Mouse (Mus musculus): ENCODE data around the gene Spag6. TPM values are rescaled to one million over a fixed set of nuclear protein-coding genes. Genes with fewer than 3 reads are reported as not detected.

Gene Spag6
- total RNA-seq, 2 experiments from 2014 or later, result not detected

- ATAC-seq (replicated peaks; ENCODE audit: poor library complexity), result peak; percentile 95
These were observed 30.6 kb downstream of the Spag6 start for GRCm38 (mm10) chr2:18724462-18724861.

- no peak for ATAC-seq (replicated peaks; ENCODE audit: poor library complexity)
These were observed 32.0 kb downstream of the Spag6 start for GRCm38 (mm10) chr2:18725880-18726279.

GRCm38 (mm10) chr2:18731718-18732117 lies 37.9 kb downstream of the Spag6 start:
- no peak for ATAC-seq (replicated peaks; ENCODE audit: poor library complexity)

GRCm38 (mm10) chr2:18734394-18735127 lies 40.7 kb downstream of the Spag6 start:
- ATAC-seq (replicated peaks; ENCODE audit: poor library complexity), result peak; percentile 86

GRCm38 (mm10) chr2:18737040-18737439 lies 43.2 kb downstream of the Spag6 start:
- ATAC-seq (replicated peaks; ENCODE audit: poor library complexity), result no peak

DNA sequence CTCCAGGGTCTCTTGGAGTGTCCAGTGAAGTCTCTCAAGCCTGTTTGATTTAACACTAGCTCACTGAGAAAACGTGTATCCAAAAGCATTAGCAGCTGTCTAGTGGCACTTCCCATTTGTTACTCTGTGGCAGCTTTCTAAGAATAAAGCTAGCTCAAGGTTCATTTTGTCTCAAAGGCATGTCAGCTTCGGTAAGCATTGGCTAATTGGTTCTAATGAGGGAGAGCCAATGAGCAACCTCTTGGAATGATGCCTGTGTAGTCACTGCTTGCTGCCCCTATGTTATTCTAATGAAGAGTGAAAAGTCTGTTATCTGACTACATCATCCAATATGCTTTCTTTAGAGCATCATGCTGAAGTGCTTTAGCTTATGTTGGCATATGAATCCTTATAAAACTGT lies 45.4 kb downstream of the Spag6 start:
- ATAC-seq (replicated peaks; ENCODE audit: poor library complexity), result no peak

- ATAC-seq (replicated peaks; ENCODE audit: poor library complexity), result peak; percentile 75
These were observed 62.3 kb downstream of the Spag6 start for GRCm38 (mm10) chr2:18756144-18756543.

- ATAC-seq (replicated peaks; ENCODE audit: poor library complexity), result no peak
These were observed 71.0 kb downstream of the Spag6 start for GRCm38 (mm10) chr2:18764846-18765245.

DNA sequence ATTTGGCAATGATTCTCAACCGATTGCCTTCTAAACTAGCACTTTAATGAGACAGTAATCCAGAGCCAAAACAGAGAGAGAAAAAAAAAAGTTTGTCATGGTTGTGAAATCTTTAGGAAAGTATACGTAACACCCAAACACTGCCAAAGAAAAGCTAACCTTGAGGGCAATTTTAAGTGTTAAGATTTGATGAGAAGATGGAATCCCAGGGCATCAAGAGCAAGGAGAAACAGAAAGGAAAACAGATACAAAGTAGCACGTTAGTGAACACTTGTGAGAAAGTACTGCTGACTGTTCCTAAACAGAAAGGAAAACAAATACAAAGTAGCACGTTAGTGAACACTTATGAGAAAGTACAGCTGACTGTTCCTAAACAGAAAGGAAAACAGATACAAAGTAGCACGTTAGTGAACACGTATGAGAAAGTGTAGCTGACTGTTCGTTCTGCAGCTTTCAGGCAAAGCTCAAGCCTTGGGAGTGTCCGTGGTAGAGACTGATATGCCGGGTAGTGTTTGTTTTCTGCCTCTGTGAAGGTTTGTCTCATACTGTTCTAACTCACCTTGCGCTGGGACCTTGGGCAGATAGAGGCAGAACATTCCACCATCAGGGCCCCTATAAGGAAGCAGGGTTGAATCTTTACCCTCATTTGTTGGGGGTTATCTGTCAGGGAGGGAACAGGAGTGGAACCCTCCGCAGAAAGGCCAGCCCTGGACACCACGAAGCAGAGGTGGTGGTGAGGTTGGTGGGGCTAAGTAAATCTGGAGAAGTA lies 71.8 kb downstream of the Spag6 start:
- ATAC-seq (replicated peaks; ENCODE audit: poor library complexity), result peak; percentile 35

DNA sequence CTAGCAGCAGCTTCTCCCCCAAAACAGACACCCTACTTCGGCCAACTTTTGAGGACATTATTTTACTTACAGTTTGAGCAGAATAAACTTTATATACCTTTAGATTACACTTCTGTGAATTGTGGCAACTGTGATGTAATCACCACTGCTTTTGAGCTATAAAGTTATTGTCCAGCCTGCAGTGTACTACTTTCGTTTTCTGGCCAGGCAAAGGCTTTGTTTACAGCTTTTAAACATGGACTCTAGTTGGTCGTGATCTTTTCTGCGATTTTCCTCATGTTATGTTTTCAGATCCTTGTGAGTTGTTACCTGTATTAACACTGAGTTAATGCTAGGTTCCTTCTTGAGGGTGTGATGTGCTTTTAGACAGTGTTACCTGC lies 72.6 kb downstream of the Spag6 start:
- peak; percentile 7 for ATAC-seq (replicated peaks; ENCODE audit: poor library complexity)

GRCm38 (mm10) chr2:18766821-18767541 lies 73.1 kb downstream of the Spag6 start:
- peak; percentile 73 for ATAC-seq (replicated peaks; ENCODE audit: poor library complexity)

DNA sequence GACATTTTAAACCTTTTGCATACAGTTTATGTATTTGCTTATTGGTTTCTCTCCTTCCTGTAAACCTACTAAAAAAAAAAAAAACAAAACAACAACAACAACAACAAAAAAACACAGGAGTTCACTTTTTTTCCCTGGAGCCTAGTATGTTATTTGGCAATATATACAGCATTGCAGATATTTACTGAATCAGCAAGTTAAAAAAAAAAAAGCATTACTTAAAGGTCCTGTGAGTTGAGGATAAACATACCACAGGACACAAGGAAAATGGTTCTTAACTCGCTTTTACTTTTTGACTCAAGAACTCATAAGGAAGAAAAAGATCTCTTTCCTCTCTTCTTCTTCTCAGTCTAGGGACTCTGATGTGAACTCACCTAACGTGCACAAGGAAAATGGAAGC lies 74.6 kb downstream of the Spag6 start:
- ATAC-seq (replicated peaks; ENCODE audit: poor library complexity), result no peak

- peak; percentile 66 for ATAC-seq (replicated peaks; ENCODE audit: poor library complexity)
These were observed 78.6 kb downstream of the Spag6 start for GRCm38 (mm10) chr2:18772413-18772812.

DNA sequence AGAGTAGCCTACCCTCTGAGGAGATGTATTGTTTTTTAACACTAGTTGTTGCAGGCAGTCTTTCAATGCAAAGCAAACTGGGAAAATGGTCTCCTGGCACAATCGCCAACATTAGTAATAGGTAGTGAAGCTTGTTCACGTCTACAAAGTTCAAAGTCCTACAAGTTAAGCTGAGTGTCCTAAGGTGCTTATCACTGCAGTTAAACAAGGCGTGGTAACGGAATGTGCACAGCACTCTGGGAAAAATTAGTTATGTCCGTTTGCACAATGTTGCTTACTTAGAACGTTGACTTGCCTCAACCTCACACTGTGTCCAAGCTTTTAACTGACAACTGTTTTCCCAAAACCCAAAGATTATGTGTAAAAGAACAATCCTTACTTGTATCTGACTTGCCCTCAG lies 80.5 kb downstream of the Spag6 start:
- ATAC-seq (replicated peaks; ENCODE audit: poor library complexity), result no peak

- ATAC-seq (replicated peaks; ENCODE audit: poor library complexity), result no peak
These were observed 84.4 kb downstream of the Spag6 start for GRCm38 (mm10) chr2:18778220-18778619.

- ATAC-seq (replicated peaks; ENCODE audit: poor library complexity), result peak; percentile 60
These were observed 86.0 kb downstream of the Spag6 start for GRCm38 (mm10) chr2:18779830-18780229.

DNA sequence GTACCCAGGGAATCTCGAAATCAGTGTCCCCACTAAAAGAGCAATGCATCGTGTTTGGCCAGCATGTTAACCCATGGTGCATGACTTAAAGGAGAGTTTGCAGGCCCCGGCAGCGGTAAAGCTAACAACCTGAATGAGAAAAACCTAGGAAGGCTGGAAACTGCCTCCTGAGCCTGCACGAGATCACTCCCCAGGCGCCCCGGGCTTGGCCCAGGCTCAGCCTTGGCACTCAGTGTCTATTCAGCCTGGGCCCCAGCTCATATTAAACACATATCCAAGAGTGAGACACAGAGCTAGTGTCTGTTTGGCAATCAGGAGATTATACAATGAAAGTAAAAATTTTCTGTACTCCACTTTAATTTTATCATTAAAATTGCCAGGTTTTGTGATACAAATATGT lies 87.5 kb downstream of the Spag6 start:
- no peak for ATAC-seq (replicated peaks; ENCODE audit: poor library complexity)

DNA sequence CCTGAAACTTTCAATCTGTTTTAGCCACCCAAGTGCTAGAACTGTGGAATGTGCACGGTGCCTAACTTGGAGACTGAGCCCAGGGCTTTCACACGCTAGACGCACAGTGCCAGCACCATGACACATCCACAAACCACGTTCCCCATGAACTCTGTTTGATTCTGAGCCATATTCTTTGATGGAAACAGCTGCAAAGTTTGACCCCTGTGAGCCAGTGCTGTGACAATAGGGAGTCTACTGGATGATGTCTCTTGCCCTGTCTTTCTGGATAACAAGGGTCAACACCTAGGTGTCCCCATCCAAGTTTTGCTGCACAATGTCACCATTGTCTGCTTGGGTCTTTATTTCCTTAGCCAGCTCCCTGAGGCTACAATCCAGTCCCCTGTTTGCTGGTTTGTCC lies 100.4 kb downstream of the Spag6 start:
- no peak for ATAC-seq (replicated peaks; ENCODE audit: poor library complexity)

DNA sequence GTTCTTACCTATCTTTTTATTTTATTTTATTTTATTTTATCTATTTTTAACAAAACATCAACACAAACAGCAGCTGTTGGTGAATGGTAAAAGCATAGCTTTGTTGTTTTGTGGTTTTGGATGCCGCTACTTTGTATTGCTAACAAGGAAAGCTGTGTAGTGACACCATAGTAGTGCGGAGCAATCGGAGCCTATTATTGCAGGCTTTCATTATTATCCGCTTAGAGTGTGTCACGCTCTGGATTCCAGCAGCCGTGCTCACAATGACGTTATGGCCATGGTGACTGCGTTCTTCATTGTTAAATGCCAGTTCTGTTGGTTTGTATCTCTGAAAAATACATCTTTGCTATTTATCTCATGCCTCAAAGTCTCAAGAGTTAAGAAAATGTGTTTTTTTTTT lies 103.9 kb downstream of the Spag6 start:
- no peak for ATAC-seq (replicated peaks; ENCODE audit: poor library complexity)

- ATAC-seq (replicated peaks; ENCODE audit: poor library complexity), result no peak
These were observed 105.6 kb downstream of the Spag6 start for GRCm38 (mm10) chr2:18799265-18799965.
